Mouse (Mus musculus) kidney, adult 10 weeks (tissue): ENCODE results near the gene Smarcd2. TPM values are rescaled to one million over a fixed set of nuclear protein-coding genes. Genes with fewer than 3 reads are reported as not detected.

Source experiments
- polyA plus RNA-seq: library from polyadenylated mRNA; stranded (reverse); fragments of 350-450 nt; fragmentation: Illumina TruSeq; extraction: RNeasy Lipid Tissue Mini Kit (QIAGEN cat#74804); gene quantifications from one replicate; pipeline ENCODE4 v1.2.3, GENCODE M21; 2014; ENCODE audit warnings: low read depth, low replicate concordance

Smarcd2 gene
- polyA plus RNA-seq = 5.1 TPM

DNA sequence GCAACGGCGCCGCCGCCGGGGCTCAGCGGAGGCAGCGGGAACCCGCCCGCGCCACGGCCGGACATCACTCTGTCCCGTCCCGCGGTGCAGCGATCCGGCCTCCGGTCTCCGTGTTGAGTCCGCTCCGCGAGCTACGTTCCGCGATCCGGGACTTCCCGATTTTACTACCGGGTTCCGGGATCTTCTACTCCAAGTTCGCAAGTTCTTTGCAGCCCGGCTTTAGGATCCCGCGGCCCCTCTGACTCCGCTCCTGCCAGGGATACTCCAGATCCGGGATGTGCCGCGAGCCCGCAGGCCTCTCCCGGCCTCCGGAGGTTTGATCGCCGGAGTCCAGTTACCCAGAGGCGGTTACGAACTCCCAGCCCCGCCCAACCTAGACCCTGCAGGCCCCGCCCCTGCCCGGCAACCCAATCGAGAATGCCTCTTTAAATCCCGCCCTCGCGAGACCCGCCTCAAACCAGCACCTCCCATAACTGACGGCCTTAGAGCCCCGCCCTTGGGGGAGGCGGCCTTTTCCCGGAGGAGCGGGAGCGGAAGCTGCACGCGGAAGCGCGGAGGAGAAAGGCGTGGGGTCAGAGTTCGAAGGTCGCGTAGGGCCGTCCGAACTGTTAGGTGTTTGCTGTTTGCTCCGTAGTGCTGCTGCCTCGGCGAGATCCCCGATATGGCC lies at the start of gene Smarcd2:
Gene Smarcd2 (minus strand): TSS at position 329 of the 667 bp plus-strand sequence.

DNA sequence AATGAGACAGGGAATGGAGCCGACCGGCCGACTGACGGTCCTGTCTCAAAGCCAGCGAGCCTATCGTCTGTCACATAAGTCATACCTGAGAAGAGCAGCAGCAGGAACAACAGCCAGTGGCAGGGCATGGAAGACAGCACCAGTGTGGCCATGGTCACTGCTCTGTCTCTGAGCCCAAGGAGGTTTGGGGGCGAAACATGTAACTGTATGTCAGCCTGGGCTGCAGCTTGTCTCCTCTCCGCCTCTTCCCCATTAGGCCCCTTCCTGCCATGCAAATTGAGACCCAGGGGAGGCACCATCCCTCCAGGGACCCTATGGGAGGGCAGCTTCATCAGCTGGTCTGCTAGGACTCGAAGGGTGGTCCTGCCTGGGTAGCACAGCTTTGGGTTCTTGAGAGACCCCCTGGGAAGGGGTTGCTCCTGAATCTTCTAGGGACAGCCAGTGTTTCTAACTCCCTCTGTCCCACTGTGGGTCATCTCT lies 41.6 kb upstream of the Smarcd2 start, which contains the start of gene Cd79b:
Gene Cd79b (minus strand): TSS at position 430 of the 480 bp plus-strand sequence.

DNA sequence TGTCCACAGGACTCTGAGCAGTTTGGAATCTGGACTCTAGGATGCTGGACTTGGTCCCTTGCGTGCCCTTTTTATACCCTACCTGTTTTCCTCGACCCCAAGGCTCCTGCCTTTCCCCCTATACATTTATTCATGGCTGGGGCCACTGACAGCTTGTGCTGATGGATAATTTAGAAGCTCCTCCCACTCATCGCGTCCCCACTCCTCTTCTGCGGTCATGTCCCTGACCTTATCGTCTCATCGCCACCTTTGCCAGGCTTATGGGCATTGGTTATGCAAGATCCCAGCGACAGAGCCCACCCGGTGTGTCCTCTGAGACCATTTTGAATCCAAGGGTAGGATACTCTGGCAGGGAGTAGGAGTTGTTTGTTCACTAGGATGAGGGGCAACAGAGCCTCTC lies 29.0 kb upstream of the Smarcd2 start, which contains the start of gene Gh:
Gene Gh (minus strand): TSS at position 101 of the 400 bp plus-strand sequence.

DNA sequence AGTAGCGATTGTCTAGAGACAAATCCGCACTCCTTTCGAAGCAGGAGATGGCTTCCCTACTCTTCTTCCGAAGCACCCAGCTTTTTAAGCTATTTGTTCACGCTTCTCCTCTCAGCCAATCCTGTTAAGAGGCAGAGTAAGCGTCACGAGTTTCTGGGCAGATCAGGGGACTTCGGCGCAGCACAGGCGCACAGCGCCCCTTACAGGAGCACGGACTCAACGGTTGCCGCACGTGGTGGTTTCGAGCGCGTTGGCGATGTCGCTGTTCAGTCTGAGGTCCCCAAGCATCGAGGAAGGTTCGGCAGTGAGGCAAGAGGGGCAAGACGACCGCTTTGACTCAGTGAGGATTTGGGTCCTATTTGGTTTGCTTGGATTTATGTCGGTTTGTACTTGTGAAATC lies 3.7 kb upstream of the Smarcd2 start, which contains the start of gene Tcam1:
Gene Tcam1 (plus strand): TSS at position 219 of the 400 bp plus-strand sequence.

DNA sequence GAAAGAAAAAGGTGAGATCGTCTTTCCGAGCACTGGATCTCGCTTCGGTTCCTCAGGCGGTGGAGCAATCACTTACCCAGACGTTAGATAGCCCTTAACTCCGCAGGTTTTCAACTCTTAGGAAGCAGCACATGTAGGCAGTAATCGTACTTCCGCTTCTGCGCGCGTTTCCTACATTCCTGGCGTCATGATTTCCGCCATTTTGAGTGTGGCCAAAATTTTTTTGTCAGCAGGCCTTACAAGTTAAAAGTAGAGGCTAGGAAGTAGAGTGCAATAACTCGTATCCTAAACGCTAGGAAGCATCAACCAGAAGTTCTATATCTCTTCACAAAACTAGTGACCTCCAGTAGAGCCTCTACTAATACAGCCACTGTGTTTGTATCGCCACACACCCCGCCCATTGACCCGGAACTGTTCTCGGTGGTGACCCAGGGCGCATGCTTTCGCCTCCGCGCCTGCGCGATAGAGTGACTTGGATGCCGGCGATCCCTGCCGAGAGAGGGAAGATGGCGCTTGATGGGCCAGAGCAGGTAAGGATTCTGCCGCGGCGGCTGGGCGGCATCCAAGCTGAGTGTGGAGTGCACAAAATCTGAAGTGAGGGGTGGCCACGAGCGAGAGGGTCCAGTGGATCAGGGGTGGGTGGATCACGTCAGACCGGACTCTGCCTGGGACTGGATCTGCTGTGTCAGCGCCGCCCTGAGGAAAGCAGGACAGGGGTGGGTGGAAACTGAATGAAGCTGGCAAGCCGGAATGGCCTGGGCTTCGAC lies 16.9 kb downstream of the Smarcd2 start, which contains the start of the genes Ftsj3 and Psmc5:
Gene Ftsj3 (minus strand): TSS at position 395 of the 767 bp plus-strand sequence.
Gene Psmc5 (plus strand): TSS at position 470 of the 767 bp plus-strand sequence.

DNA sequence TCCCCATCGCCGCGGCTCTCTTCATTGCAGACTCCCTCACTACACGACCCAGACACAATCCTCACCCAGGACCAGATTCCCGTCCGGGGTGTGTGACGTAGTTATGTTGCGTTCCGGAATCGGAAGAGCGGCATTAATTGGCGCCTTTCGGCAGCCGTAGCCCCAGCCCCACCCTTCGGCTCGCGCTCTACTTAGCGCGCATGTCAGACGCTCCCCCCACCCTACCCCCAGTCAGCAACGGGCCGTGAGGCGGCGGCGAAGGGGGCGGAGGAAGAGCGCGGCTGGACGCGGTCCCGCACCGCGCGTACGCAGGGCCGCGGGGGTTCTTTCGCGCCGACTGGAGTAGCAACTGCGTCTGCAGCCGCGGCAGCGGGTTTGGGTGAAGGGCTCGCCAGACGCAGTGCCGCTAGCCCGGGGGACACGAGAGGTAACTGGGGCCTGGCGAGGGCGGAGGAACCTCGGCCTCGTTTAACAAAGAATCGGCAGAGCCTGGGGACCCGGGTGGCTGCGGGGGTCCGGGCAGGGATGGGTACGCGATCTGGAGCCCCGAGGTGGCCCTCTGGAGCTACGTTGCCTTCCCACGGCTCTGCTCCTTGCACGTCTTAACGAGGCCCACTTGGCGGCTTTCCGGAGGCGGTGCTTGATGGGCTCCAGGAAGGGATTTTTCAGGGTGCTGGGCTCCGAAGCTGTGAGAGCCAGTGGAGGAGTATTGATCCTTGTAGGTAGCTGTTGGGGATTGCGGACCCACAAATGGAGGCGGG lies 55.9 kb downstream of the Smarcd2 start, which contains the start of gene Ddx42:
Gene Ddx42 (plus strand): TSS at position 197 of the 761 bp plus-strand sequence.

DNA sequence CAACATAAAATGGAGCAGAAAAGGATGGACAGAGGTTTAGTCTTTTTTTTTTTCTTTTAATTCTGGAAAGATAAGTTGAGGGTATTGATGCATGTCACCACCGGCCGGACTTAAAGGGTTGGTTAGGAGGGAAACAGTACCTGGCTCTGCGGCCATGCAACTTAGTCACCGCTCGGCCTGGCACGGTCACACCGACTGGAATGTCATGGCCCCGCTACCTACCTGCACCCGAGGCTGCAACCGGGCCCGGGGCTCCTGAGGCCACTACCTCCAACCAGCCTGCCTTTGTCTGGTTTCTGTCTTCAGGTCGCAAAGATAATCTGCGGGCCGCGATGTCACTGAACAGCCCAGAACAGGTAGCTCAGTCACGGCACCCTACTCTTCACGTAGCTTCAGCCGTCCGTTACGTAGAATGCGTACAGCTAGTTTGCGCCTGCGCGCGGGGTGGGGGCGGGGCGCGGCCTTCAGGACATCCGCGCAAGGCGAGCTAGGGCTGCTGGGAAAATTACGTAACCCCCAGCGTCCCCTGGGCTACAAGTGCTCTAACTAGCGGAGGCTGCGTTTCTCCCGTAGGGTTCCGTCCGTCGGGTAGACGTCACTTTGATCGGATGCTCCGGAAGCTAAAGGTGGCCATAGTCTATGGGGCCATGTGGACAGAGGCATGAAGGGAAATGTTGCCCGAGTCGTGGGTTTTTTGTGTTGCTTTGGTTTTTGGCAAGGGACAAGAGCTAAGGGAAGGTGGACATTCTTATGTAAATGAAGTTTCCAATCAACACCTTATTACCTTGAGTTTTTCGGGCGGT lies 56.6 kb downstream of the Smarcd2 start, which contains the start of gene Ccdc47:
Gene Ccdc47 (minus strand): TSS at position 418 of the 803 bp plus-strand sequence.

Other genes starting within 250 kb of the Smarcd2 start
- 26.0 TPM for gene Dcaf7, start 236.1 kb downstream of the Smarcd2 start, polyA plus RNA-seq
- 13.6 TPM for gene Taco1, start 206.9 kb downstream of the Smarcd2 start, polyA plus RNA-seq
- 8.2 TPM for gene Map3k3, start 188.4 kb downstream of the Smarcd2 start, polyA plus RNA-seq
- not detected for gene Gm10840, start 112.1 kb downstream of the Smarcd2 start, polyA plus RNA-seq
- gene Limd2, start 112.1 kb downstream of the Smarcd2 start, polyA plus RNA-seq = 2.9 TPM
- 9.5 TPM for gene Strada, start 70.8 kb downstream of the Smarcd2 start, polyA plus RNA-seq
- gene Ccdc47, start 56.6 kb downstream of the Smarcd2 start, polyA plus RNA-seq = 171 TPM
- 35.0 TPM for gene Ddx42, start 56.0 kb downstream of the Smarcd2 start, polyA plus RNA-seq
- 14.3 TPM for gene Ftsj3, start 16.9 kb downstream of the Smarcd2 start, polyA plus RNA-seq
- 30.8 TPM for gene Psmc5, start 16.8 kb downstream of the Smarcd2 start, polyA plus RNA-seq
- not detected for gene Tcam1, start 3.7 kb upstream of the Smarcd2 start, polyA plus RNA-seq
- not detected for gene Gh, start 28.9 kb upstream of the Smarcd2 start, polyA plus RNA-seq
- 0.53 TPM for gene Cd79b, start 41.8 kb upstream of the Smarcd2 start, polyA plus RNA-seq
- not detected for gene Scn4a, start 80.3 kb upstream of the Smarcd2 start, polyA plus RNA-seq
- gene Prr29, start 92.5 kb upstream of the Smarcd2 start, polyA plus RNA-seq = not detected
- 1.4 TPM for gene Icam2, start 115.1 kb upstream of the Smarcd2 start, polyA plus RNA-seq
- gene Ern1, start 214.9 kb upstream of the Smarcd2 start, polyA plus RNA-seq = 9.8 TPM